Mouse (Mus musculus): ENCODE measurements at regions not wholly inside any gene's neighbourhood (a gene's known extent, or its start where the extent isn't known, plus 50 kb on each side); places are given as distances from the start of the nearest gene placed in this dataset.
A peak's percentile ranks its signal among the peaks of the same experiment; 100 is the strongest.
"Not testable (repeated sequence)": the region's sequence is repeated elsewhere in the genome, so short reads cannot be mapped to it uniquely, and the experiment has no call there.

GRCm38 (mm10) chr13:103620958-103621357 lies 153.4 kb downstream of the Srek1 start:
- not testable (repeated sequence) for DNase-seq (ENCODE audit: low read depth, low spot score)

GRCm38 (mm10) chr13:103613333-103613725 lies 161.1 kb downstream of the Srek1 start:
- no peak for DNase-seq (ENCODE audit: low read depth, low spot score)

- DNase-seq (ENCODE audit: low read depth, low spot score): peak; percentile 7
These were observed 161.6 kb downstream of the Srek1 start for GRCm38 (mm10) chr13:103612720-103613332.

- DNase-seq (ENCODE audit: low read depth, low spot score): no peak
These were observed 172.1 kb downstream of the Srek1 start for GRCm38 (mm10) chr13:103602302-103602701.

- no peak for DNase-seq (ENCODE audit: low read depth, low spot score)
These were observed 182.0 kb downstream of the Srek1 start for GRCm38 (mm10) chr13:103592371-103592770.

- DNase-seq (ENCODE audit: low read depth, low spot score): no peak
These were observed 182.5 kb downstream of the Srek1 start for GRCm38 (mm10) chr13:103591874-103592273.

GRCm38 (mm10) chr13:103591381-103591780 lies 183.0 kb downstream of the Srek1 start:
- DNase-seq (ENCODE audit: low read depth, low spot score): not testable (repeated sequence)

GRCm38 (mm10) chr13:103589646-103590045 lies 184.8 kb downstream of the Srek1 start:
- no peak for DNase-seq (ENCODE audit: low read depth, low spot score)

- DNase-seq (ENCODE audit: low read depth, low spot score): no peak
These were observed 197.6 kb downstream of the Srek1 start for GRCm38 (mm10) chr13:103576856-103577255.

- DNase-seq (ENCODE audit: low read depth, low spot score): no peak
These were observed 209.7 kb downstream of the Srek1 start for GRCm38 (mm10) chr13:103564715-103565114.

GRCm38 (mm10) chr13:103561795-103562705 lies 212.4 kb downstream of the Srek1 start:
- DNase-seq (ENCODE audit: low read depth, low spot score): no peak

- no peak for DNase-seq (ENCODE audit: low read depth, low spot score)
These were observed 215.5 kb downstream of the Srek1 start for GRCm38 (mm10) chr13:103558915-103559314.

- peak; percentile 87 for DNase-seq (ENCODE audit: low read depth, low spot score)
These were observed 205.3 kb upstream of the Mast4 start for GRCm38 (mm10) chr13:103539577-103539976.

GRCm38 (mm10) chr13:103513825-103514224 lies 179.5 kb upstream of the Mast4 start:
- DNase-seq (ENCODE audit: low read depth, low spot score): no peak

- DNase-seq (ENCODE audit: low read depth, low spot score): no peak
These were observed 178.2 kb upstream of the Mast4 start for GRCm38 (mm10) chr13:103512476-103512875.

- no peak for DNase-seq (ENCODE audit: low read depth, low spot score)
These were observed 170.7 kb upstream of the Mast4 start for GRCm38 (mm10) chr13:103504987-103505386.

- DNase-seq (ENCODE audit: low read depth, low spot score): no peak
These were observed 165.1 kb upstream of the Mast4 start for GRCm38 (mm10) chr13:103499376-103499775.

GRCm38 (mm10) chr13:103494371-103494770 lies 160.1 kb upstream of the Mast4 start:
- DNase-seq (ENCODE audit: low read depth, low spot score): peak; percentile 83

GRCm38 (mm10) chr13:103493567-103493966 lies 159.3 kb upstream of the Mast4 start:
- peak; percentile 54 for DNase-seq (ENCODE audit: low read depth, low spot score)

GRCm38 (mm10) chr13:103490049-103490448 lies 155.8 kb upstream of the Mast4 start:
- DNase-seq (ENCODE audit: low read depth, low spot score): no peak

- no peak for DNase-seq (ENCODE audit: low read depth, low spot score)
These were observed 149.8 kb upstream of the Mast4 start for GRCm38 (mm10) chr13:103484092-103484491.

- no peak for DNase-seq (ENCODE audit: low read depth, low spot score)
These were observed 149.1 kb upstream of the Mast4 start for GRCm38 (mm10) chr13:103483392-103483791.

- DNase-seq (ENCODE audit: low read depth, low spot score): no peak
These were observed 142.0 kb upstream of the Mast4 start for GRCm38 (mm10) chr13:103476328-103476727.

Data from 3T3-L1 (cell line).